Mouse (Mus musculus): ENCODE results near the gene Csf3.

DNA sequence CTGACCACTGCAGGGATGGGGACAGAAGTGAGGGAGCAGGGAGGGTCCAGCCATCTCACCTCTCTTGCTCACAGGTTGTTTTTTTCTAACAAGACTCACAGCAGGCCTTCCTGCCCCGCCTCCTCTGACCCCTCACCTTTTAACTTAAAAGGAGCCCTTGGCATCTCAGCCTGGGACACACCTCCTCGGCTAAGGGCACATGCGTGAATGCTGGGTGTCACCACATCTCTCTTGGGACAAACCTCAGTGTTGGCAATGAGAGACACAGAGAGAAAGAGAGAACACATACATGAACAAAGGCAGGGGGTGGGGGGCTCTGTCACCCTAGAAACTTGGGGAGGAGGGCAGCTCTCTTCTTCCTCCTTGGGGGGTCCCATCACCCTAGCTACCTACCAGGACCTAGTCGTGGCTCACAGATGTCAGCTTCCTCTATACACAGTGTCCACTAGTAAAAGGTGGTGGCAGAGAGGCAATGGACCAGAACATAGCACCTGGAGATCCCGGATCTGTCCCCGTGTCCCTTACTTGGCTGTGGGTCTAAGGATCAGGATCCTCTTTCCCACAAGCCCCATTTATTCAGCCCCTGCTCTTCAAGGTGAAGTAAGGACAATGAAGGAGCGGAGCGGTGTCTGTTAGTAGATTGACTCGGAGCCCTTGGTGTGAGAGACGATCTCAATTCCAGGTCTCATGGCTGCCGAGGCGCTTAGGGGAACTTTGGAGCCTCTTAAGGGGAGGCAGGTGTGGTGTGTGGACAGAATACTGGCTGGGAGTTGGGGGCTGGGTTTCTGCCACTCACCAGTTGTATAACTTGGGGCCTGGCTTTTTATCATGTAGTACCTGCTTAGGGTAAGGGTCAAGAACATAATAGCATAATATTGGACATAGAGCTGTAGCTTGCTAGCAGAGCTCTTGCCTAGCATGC, 45.1 kb downstream of the Csf3 start:
- TF ChIP-seq CTCF (IDR thresholded peaks at IDR 0.05; ENCODE audit: insufficient read depth, low read length), result no peak
- TF ChIP-seq POLR2A (IDR thresholded peaks at IDR 0.05; ENCODE audit: borderline replicate concordance, extremely low read depth, low read depth, low read length), result no peak
